Mouse (Mus musculus) CH12.LX (cell line): ENCODE results near the gene 1700123O20Rik.
A peak's percentile ranks its signal among the peaks of the same experiment; 100 is the strongest.

Experiments used
- BHLHE40 ChIP-seq: IDR thresholded peaks from 2 replicates; pipeline ENCODE4 v1.6.1; 2011; ENCODE audit warnings: mild to moderate bottlenecking, low read depth, low read length, improper control_type of control experiment
- CHD2 ChIP-seq: IDR thresholded peaks from 2 replicates; pipeline ENCODE4 v1.6.1; 2011; ENCODE audit warnings: low read length, improper control_type of control experiment
- CTCF ChIP-seq, 2 experiments: IDR thresholded peaks in 1 of 2; conservative IDR thresholded peaks in 1 of 2; 2 replicates each; pipeline ENCODE4 v1.5.1; 2011 to 2012; ENCODE audit warnings: low read depth in 2 of 2, low read length in 2 of 2, improper control_type of control experiment in 1 of 2, inconsistent platforms in 1 of 2, mild to moderate bottlenecking in 1 of 2, moderate library complexity in 1 of 2
- ELF1 ChIP-seq: IDR thresholded peaks from 2 replicates; pipeline ENCODE4 v1.6.1; 2014; ENCODE audit warnings: low read depth, mild to moderate bottlenecking, inconsistent platforms, low read length, improper control_type of control experiment
- EP300 ChIP-seq: IDR thresholded peaks from 2 replicates; pipeline ENCODE4 v1.6.1; 2011; ENCODE audit warnings: low read length, improper control_type of control experiment
- GABPA ChIP-seq: IDR thresholded peaks from 2 replicates; pipeline ENCODE4 v1.6.1; 2012; ENCODE audit warnings: low read depth, low read length, improper control_type of control experiment, inconsistent platforms; ENCODE audit not compliant: insufficient replicate concordance
- KAT2A ChIP-seq: IDR thresholded peaks from 2 replicates; pipeline ENCODE4 v1.6.1; 2012; ENCODE audit warnings: low read length, improper control_type of control experiment, inconsistent platforms; ENCODE audit not compliant: insufficient replicate concordance
- MAFK ChIP-seq: IDR thresholded peaks from 2 replicates; pipeline ENCODE4 v1.6.1; 2011; ENCODE audit warnings: low read length, improper control_type of control experiment; ENCODE audit not compliant: insufficient replicate concordance
- POLR2A ChIP-seq: IDR thresholded peaks from 2 replicates; pipeline ENCODE4 v1.6.1; 2011; ENCODE audit warnings: low read depth, mild to moderate bottlenecking, improper control_type of control experiment, low read length
- POLR2AphosphoS2 ChIP-seq: IDR thresholded peaks from 2 replicates; pipeline ENCODE4 v1.6.1; 2011; ENCODE audit warnings: low read depth, low read length, improper control_type of control experiment
- RCOR1 ChIP-seq: conservative IDR thresholded peaks from 2 replicates; pipeline ENCODE4 v1.6.1; 2012; ENCODE audit warnings: low read depth, mild to moderate bottlenecking, inconsistent platforms, low read length, improper control_type of control experiment
- USF2 ChIP-seq: conservative IDR thresholded peaks from 2 replicates; pipeline ENCODE4 v1.6.1; 2011; ENCODE audit warnings: low read depth, low read length, improper control_type of control experiment
- ZC3H11A ChIP-seq: IDR thresholded peaks from 2 replicates; pipeline ENCODE4 v1.6.1; 2012; ENCODE audit warnings: low read depth, mild to moderate bottlenecking, inconsistent platforms, low read length, improper control_type of control experiment

GRCm38 (mm10) chr14:54638210-54638609 lies 47.8 kb upstream of the 1700123O20Rik start:
- no peak for TF ChIP-seq EP300
- no peak for TF ChIP-seq GABPA
- no peak for TF ChIP-seq USF2
- no peak for TF ChIP-seq KAT2A
- 0 out of 4 replicates have a peak, but pooled peaks of 1 of the 2 experiments have one; percentile 17 for TF ChIP-seq CTCF (conservative IDR thresholded peaks at IDR 0.05 in 1 of 2, IDR thresholded peaks at IDR 0.05 in 1 of 2; ENCODE audit: low read depth in 2 of 2, low read length in 2 of 2)
- TF ChIP-seq ELF1, result no peak
- no peak for TF ChIP-seq POLR2A
- no peak for TF ChIP-seq POLR2AphosphoS2
- TF ChIP-seq MAFK, result no peak
- no peak for TF ChIP-seq ZC3H11A
- no peak for TF ChIP-seq BHLHE40
- TF ChIP-seq RCOR1, result no peak
- TF ChIP-seq CHD2, result no peak
